Mouse (Mus musculus) ovary, postnatal 10 days (tissue): Measurements from ENCODE around the gene As3mt.
A peak's percentile ranks its signal among the peaks of the same experiment; 100 is the strongest.
"Not testable (repeated sequence)": the region's sequence is repeated elsewhere in the genome, so short reads cannot be mapped to it uniquely, and the experiment has no call there.

ENCODE experiments used
- DNase-seq: peaks from one replicate; pipeline ENCODE4 v3.0.0; 2022; ENCODE audit warnings: low spot score

As3mt gene

GRCm38 (mm10) chr19:46752235-46752634 lies 45.0 kb downstream of the As3mt start:
- no peak for DNase-seq

GRCm38 (mm10) chr19:46755066-46755465 lies 47.8 kb downstream of the As3mt start:
- DNase-seq = no peak

GRCm38 (mm10) chr19:46756221-46756620 lies 49.0 kb downstream of the As3mt start:
- DNase-seq = no peak

GRCm38 (mm10) chr19:46759096-46759495 lies 51.8 kb downstream of the As3mt start:
- no peak for DNase-seq

GRCm38 (mm10) chr19:46759909-46760308 lies 52.7 kb downstream of the As3mt start:
- DNase-seq = not testable (repeated sequence)

GRCm38 (mm10) chr19:46760375-46761160 lies 53.3 kb downstream of the As3mt start:
- peak; percentile 70 for DNase-seq

GRCm38 (mm10) chr19:46761247-46761946 lies 54.1 kb downstream of the As3mt start, which contains the start of gene Cnnm2:
TSS of gene Cnnm2 (plus strand) at chr19:46761596.
- peak; percentile 98 for DNase-seq

- DNase-seq = no peak
Measured at GRCm38 (mm10) chr19:46761971-46762290, 54.7 kb downstream of the As3mt start.

GRCm38 (mm10) chr19:46762291-46762991 lies 55.2 kb downstream of the As3mt start:
- DNase-seq = peak; percentile 6

- no peak for DNase-seq
Measured at GRCm38 (mm10) chr19:46762992-46763342, 55.7 kb downstream of the As3mt start.

GRCm38 (mm10) chr19:46763356-46763755 lies 56.1 kb downstream of the As3mt start:
- DNase-seq = no peak

- DNase-seq = no peak
Measured at GRCm38 (mm10) chr19:46763932-46764762, 56.9 kb downstream of the As3mt start.

- DNase-seq = no peak
Measured at GRCm38 (mm10) chr19:46764763-46765117, 57.5 kb downstream of the As3mt start.

- no peak for DNase-seq
Measured at GRCm38 (mm10) chr19:46766125-46766524, 58.9 kb downstream of the As3mt start.

- DNase-seq = no peak
Measured at GRCm38 (mm10) chr19:46769759-46770158, 62.5 kb downstream of the As3mt start.

- no peak for DNase-seq
Measured at GRCm38 (mm10) chr19:46771801-46772200, 64.5 kb downstream of the As3mt start.

GRCm38 (mm10) chr19:46776391-46776790 lies 69.1 kb downstream of the As3mt start:
- no peak for DNase-seq

GRCm38 (mm10) chr19:46776850-46777249 lies 69.6 kb downstream of the As3mt start:
- no peak for DNase-seq

- no peak for DNase-seq
Measured at GRCm38 (mm10) chr19:46777928-46778680, 70.8 kb downstream of the As3mt start.

- DNase-seq = not testable (repeated sequence)
Measured at GRCm38 (mm10) chr19:46779130-46779529, 71.9 kb downstream of the As3mt start.

GRCm38 (mm10) chr19:46784038-46784437 lies 76.8 kb downstream of the As3mt start:
- DNase-seq = no peak
